Mouse (Mus musculus): ENCODE data around the gene Znhit3. TPM values are rescaled to one million over a fixed set of nuclear protein-coding genes. Genes with fewer than 3 reads are reported as not detected.

The Znhit3 gene
- polyA plus RNA-seq, 1 experiment from 2014 or later = 66.5 TPM

GRCm38 (mm10) chr11:84956400-84956799, 40.2 kb upstream of the Znhit3 start:
- Histone ChIP-seq H3K9me3 (no peaks in the 10 kb centered on the region), H3K9ac (replicated peaks) (no peak overlapping the region), H3K4me2 (no peak overlapping the region), H3K27ac (no peak overlapping the region), H3K4me3 (replicated peaks) (no peak overlapping the region), H3K4me1 (replicated peaks) (peaks cover 22% of the 10 kb centered on the region), H3K36me3 (no peaks in the 10 kb centered on the region), H3K27me3 (peaks cover 57% of the 10 kb centered on the region)
- no peak for ATAC-seq (ENCODE audit: insufficient number of reproducible peaks, insufficient read depth, low FRiP score, low TSS enrichment, low read depth)
- WGBS = 28% methylated on average over 5 of the region's 5 CpGs

- no peak overlapping the region for H3K4me3 ChIP-seq (replicated peaks)
- peaks cover 27% of the 10 kb centered on the region for H3K27me3 ChIP-seq
- WGBS = 26% methylated on average over 2 of the region's 2 CpGs
- no peak overlapping the region for H3K4me2 ChIP-seq
- H3K36me3 ChIP-seq = no peaks in the 10 kb centered on the region
- peaks cover 5% of the 10 kb centered on the region; the same call in 1 of the 2 replicates for H3K4me1 ChIP-seq (replicated peaks)
- H3K9ac ChIP-seq (replicated peaks) = no peak overlapping the region
- no peak for ATAC-seq (ENCODE audit: insufficient number of reproducible peaks, insufficient read depth, low FRiP score, low TSS enrichment, low read depth)
- no peaks in the 10 kb centered on the region for H3K9me3 ChIP-seq
- H3K27ac ChIP-seq = no peak overlapping the region
Observed at GRCm38 (mm10) chr11:84952611-84953010, 36.4 kb upstream of the Znhit3 start.

GRCm38 (mm10) chr11:84948526-84948925, 32.4 kb upstream of the Znhit3 start:
- Histone ChIP-seq H3K27ac (no peak overlapping the region), H3K4me2 (no peak overlapping the region), H3K9ac (replicated peaks) (no peak overlapping the region), H3K27me3 (peaks cover 25% of the 10 kb centered on the region), H3K4me3 (replicated peaks) (no peak overlapping the region), H3K36me3 (no peaks in the 10 kb centered on the region), H3K9me3 (no peaks in the 10 kb centered on the region), H3K4me1 (replicated peaks) (peaks cover 9% of the 10 kb centered on the region; the same call in 1 of the 2 replicates)
- 61% methylated on average over 3 of the region's 3 CpGs for WGBS
- no peak for ATAC-seq (ENCODE audit: insufficient number of reproducible peaks, insufficient read depth, low FRiP score, low TSS enrichment, low read depth)

DNA sequence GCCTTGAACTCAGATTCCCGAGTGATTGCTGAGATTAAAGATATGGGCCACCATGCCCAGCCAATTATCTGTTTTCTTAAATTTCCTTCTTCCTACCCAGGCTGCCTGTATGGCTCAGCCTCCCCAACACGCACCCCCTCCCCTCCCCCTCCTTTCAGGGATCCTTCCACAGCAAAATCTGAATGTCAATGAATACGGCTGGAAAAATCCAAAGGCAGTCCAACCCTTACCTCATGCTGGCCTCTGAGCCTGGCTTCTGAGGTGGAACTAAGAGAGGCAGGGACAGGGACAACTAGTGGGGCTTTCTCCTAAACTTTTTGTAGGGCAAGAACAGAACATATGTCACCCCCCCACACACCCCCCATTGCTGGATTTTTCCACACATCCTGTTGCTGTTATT, 31.9 kb upstream of the Znhit3 start:
- Histone ChIP-seq H3K27ac (no peak overlapping the region), H3K27me3 (peaks cover 29% of the 10 kb centered on the region), H3K9ac (replicated peaks) (no peak overlapping the region), H3K4me1 (replicated peaks) (peaks cover 9% of the 10 kb centered on the region; the same call in 1 of the 2 replicates), H3K9me3 (no peaks in the 10 kb centered on the region), H3K4me3 (replicated peaks) (no peak overlapping the region), H3K36me3 (no peaks in the 10 kb centered on the region), H3K4me2 (no peak overlapping the region)
- WGBS = 57% methylated on average over 3 of the region's 3 CpGs
- no peak for ATAC-seq (ENCODE audit: insufficient number of reproducible peaks, insufficient read depth, low FRiP score, low TSS enrichment, low read depth)

GRCm38 (mm10) chr11:84947206-84947605, 31.0 kb upstream of the Znhit3 start:
- H3K27me3 ChIP-seq = peaks cover 37% of the 10 kb centered on the region
- no peak overlapping the region for H3K4me2 ChIP-seq
- no peak overlapping the region for H3K27ac ChIP-seq
- no peak overlapping the region for H3K9ac ChIP-seq (replicated peaks)
- H3K4me1 ChIP-seq (replicated peaks) = peaks cover 9% of the 10 kb centered on the region; the same call in 1 of the 2 replicates
- H3K36me3 ChIP-seq = no peaks in the 10 kb centered on the region
- H3K9me3 ChIP-seq = no peaks in the 10 kb centered on the region
- WGBS = 74% methylated on average over 6 of the region's 6 CpGs
- ATAC-seq (ENCODE audit: insufficient number of reproducible peaks, insufficient read depth, low FRiP score, low TSS enrichment, low read depth) = no peak
- no peak overlapping the region for H3K4me3 ChIP-seq (replicated peaks)

DNA sequence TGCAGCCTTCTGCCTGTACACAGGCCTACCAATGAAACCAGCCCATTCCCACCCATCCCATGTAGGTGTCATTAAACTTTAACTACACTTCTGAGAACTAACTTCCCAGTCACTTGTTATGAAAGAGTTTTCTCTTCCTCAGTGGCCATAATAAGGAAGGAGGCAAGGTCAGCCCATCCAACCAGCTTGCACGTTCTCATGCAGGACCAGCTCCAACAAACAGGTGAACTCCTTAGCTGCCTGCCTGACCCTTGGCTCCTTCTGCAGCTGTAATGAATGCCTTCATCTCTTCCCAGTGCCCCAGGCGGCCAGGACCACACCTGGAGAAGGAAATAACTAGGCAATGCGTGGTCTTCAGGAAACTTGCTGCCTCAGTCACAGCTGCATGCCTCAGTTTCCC, 29.7 kb upstream of the Znhit3 start:
- no peak overlapping the region for H3K9ac ChIP-seq (replicated peaks)
- H3K27me3 ChIP-seq = peaks cover 37% of the 10 kb centered on the region
- H3K4me1 ChIP-seq (replicated peaks) = peaks cover 9% of the 10 kb centered on the region; the same call in 1 of the 2 replicates
- H3K27ac ChIP-seq = no peak overlapping the region
- no peak for ATAC-seq (ENCODE audit: insufficient number of reproducible peaks, insufficient read depth, low FRiP score, low TSS enrichment, low read depth)
- no peaks in the 10 kb centered on the region for H3K9me3 ChIP-seq
- WGBS = 44% methylated on average over 3 of the region's 3 CpGs
- H3K4me3 ChIP-seq (replicated peaks) = no peak overlapping the region
- H3K36me3 ChIP-seq = no peaks in the 10 kb centered on the region
- H3K4me2 ChIP-seq = no peak overlapping the region

DNA sequence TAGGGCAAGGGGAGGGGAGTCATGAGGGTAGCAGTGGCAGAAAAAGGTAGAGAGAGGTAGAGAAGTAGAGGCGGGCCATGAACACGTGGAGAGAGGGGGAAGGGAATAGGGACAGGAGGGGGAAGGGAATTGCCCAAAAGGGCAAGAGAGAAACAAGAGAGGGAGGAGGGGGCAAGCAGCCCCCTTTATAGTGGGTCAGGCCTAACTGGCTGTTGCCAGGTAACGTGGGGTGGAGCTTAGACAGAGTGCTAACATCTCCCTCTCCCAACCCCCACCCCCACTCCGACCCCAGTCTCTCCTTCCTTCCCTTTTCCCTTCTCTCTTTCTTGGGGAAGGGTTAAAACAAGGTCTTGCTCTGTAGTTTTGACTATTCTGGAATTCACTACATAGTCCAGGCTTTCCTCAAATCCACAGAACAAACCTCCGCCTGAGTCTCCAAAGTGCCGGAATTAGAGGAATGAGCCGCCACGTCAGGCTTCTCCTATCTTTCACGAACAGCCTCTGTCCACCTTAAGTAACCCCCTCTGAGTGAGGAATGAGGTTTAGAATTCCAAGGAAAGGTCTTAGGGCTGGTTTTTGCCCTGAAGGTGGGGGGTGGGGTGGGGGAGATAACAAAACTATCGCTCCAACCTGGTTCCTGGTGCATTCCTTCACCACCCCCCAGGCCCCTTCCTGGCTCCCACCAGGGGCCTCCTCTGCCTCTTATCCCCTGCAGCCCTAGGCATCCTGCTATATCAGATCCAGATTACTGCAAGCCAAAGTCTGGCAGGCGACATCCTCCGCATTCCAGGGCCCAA, 28.7 kb upstream of the Znhit3 start:
- no peak overlapping the region for H3K9ac ChIP-seq (replicated peaks)
- no peak overlapping the region for H3K4me2 ChIP-seq
- H3K27me3 ChIP-seq = peaks cover 37% of the 10 kb centered on the region
- peaks cover 9% of the 10 kb centered on the region; the same call in 1 of the 2 replicates for H3K4me1 ChIP-seq (replicated peaks)
- no peak overlapping the region for H3K4me3 ChIP-seq (replicated peaks)
- WGBS = 6% methylated on average over 12 of the region's 12 CpGs
- H3K36me3 ChIP-seq = no peaks in the 10 kb centered on the region
- ATAC-seq (ENCODE audit: insufficient number of reproducible peaks, insufficient read depth, low FRiP score, low TSS enrichment, low read depth) = no peak
- no peak overlapping the region for H3K27ac ChIP-seq
- H3K9me3 ChIP-seq = no peaks in the 10 kb centered on the region

DNA sequence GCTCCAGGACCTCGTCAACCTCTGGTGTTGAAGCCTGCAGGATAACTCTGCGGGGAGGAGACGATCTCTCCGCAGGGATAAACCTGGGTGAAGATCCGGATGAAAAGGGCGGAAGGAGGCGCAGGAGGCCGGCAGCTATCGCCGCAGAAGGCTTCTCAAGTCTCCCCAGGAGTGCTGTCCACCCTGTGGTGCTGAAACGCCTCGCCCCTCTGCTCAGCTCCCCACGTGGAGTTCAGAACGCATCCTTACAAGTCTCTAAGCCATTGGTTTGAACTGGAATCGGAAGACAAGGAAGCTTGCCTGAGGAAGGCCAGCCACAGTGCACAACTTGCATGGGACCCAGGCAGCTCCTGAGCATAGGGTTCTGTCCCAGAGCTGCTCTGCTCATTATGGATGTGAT, 27.8 kb upstream of the Znhit3 start:
- Histone ChIP-seq H3K36me3 (no peaks in the 10 kb centered on the region), H3K4me3 (replicated peaks) (peak overlapping the region; percentile 12; the same call in 1 of the 2 replicates), H3K4me2 (peak overlapping the region; percentile 52), H3K27me3 (peaks cover 37% of the 10 kb centered on the region), H3K4me1 (replicated peaks) (peaks cover 9% of the 10 kb centered on the region; the same call in 1 of the 2 replicates), H3K27ac (no peak overlapping the region), H3K9ac (replicated peaks) (no peak overlapping the region), H3K9me3 (no peaks in the 10 kb centered on the region)
- under 1% methylated on average over 15 of the region's 15 CpGs for WGBS
- ATAC-seq (ENCODE audit: insufficient number of reproducible peaks, insufficient read depth, low FRiP score, low TSS enrichment, low read depth) = no peak

DNA sequence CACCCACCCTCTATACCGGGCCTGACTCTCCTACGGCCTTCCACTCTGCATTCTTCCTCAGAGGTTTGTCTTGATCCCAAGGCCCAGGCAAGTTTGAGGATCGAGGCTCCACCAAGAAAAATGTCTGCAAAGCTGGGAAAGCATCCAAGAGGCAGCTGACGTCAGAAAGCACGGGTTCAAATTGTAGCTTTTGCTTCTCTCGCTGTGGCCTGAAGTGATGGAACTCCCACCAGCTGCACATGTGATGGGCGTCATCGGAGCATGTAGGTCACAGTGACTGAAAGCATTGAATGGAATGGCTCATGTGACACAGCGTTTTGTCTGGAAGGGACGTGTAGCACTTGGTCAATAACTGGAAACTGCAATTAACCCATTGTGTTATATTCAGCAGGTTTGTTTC, 24.0 kb upstream of the Znhit3 start:
- no peaks in the 10 kb centered on the region for H3K36me3 ChIP-seq
- no peak overlapping the region for H3K4me2 ChIP-seq
- H3K27me3 ChIP-seq = peaks cover 29% of the 10 kb centered on the region
- H3K4me1 ChIP-seq (replicated peaks) = peaks cover 9% of the 10 kb centered on the region; the same call in 1 of the 2 replicates
- ATAC-seq (ENCODE audit: insufficient number of reproducible peaks, insufficient read depth, low FRiP score, low TSS enrichment, low read depth) = no peak
- no peak overlapping the region for H3K4me3 ChIP-seq (replicated peaks)
- H3K9ac ChIP-seq (replicated peaks) = no peak overlapping the region
- H3K27ac ChIP-seq = no peak overlapping the region
- no peaks in the 10 kb centered on the region for H3K9me3 ChIP-seq
- WGBS = 81% methylated on average over 10 of the region's 10 CpGs

DNA sequence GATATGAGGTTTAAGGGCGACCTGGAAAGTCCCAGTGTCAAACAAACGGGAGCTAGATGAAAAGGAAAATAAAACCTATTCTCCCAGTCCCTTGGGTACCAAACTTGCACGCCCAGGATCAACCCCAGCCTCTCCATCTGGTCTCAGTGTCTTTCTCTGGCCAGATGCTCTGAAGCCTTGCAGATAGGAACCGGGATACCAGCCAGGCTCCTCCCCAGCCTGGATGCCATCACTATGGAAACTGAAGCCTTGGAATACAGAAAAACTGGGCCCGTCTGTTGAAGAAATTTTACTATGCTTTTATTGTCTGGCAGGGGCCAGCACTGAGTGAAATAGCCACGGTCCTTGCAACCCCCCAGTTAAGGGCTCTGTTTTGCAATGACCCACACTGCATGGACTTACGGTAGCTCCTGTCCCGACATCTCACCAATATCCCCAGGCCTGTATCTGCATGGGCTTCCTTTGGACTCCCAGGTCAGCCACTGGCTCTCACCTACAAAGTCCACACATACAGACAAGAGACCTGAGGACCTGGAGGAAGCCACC, 23.4 kb upstream of the Znhit3 start:
- Histone ChIP-seq H3K4me2 (no peak overlapping the region), H3K27me3 (peaks cover 23% of the 10 kb centered on the region), H3K4me1 (replicated peaks) (peaks cover 8% of the 10 kb centered on the region; the same call in 1 of the 2 replicates), H3K36me3 (no peaks in the 10 kb centered on the region), H3K4me3 (replicated peaks) (no peak overlapping the region), H3K27ac (no peak overlapping the region), H3K9ac (replicated peaks) (no peak overlapping the region), H3K9me3 (no peaks in the 10 kb centered on the region)
- ATAC-seq (ENCODE audit: insufficient number of reproducible peaks, insufficient read depth, low FRiP score, low TSS enrichment, low read depth) = no peak
- WGBS = 63% methylated on average over 8 of the region's 8 CpGs

GRCm38 (mm10) chr11:84932261-84932660, 16.1 kb upstream of the Znhit3 start:
- Histone ChIP-seq H3K4me1 (replicated peaks) (no peaks in the 10 kb centered on the region), H3K9me3 (no peaks in the 10 kb centered on the region), H3K27me3 (no peaks in the 10 kb centered on the region), H3K9ac (replicated peaks) (no peak overlapping the region), H3K36me3 (no peaks in the 10 kb centered on the region), H3K4me2 (no peak overlapping the region), H3K4me3 (replicated peaks) (no peak overlapping the region), H3K27ac (no peak overlapping the region)
- ATAC-seq (ENCODE audit: insufficient number of reproducible peaks, insufficient read depth, low FRiP score, low TSS enrichment, low read depth) = no peak
- WGBS = 13% methylated on average over 6 of the region's 6 CpGs
